Mouse (Mus musculus) heart, postnatal 14 days (tissue): Measurements from ENCODE around the gene Ier2. TPM values are rescaled to one million over a fixed set of nuclear protein-coding genes. Genes with fewer than 3 reads are reported as not detected.
A peak's percentile ranks its signal among the peaks of the same experiment; 100 is the strongest.

Experiments
- DNase-seq, 2 experiments: peaks; one replicate each; pipeline ENCODE4 v3.0.0; 2021 to 2022
- intact Hi-C: fragments of 180-260 bp; cut with DNase I; formaldehyde crosslinking; loops from one replicate; pipeline ENCODE4 v1.15.1; 2025
- long read RNA-seq, 2 experiments: library from polyadenylated mRNA; stranded (forward); transcript quantifications; one replicate each; pipeline ENCODE4 v2.0.0; 2021
- total RNA-seq, 2 experiments: library from RNA; stranded (reverse); gene quantifications; 2 replicates each; pipeline ENCODE4 v1.2.3; 2021

Ier2 gene
- total RNA-seq = 10 to 100 TPM; 26.2 to 29.4 TPM
- long read RNA-seq, experiment 1, transcript Ier2-201 (1 exons, 1,522 nt) = major isoform, 139 of 139 reads
- long read RNA-seq, experiment 1, partial matches to known transcripts = 0 of 139 reads
- long read RNA-seq, experiment 1, other reads (novel, unspliced or antisense) = 0 of 139 reads
- long read RNA-seq, experiment 2, transcript Ier2-201 (1 exons, 1,522 nt) = major isoform, 106 of 106 reads
- long read RNA-seq, experiment 2, partial matches to known transcripts = 0 of 106 reads
- long read RNA-seq, experiment 2, other reads (novel, unspliced or antisense) = 0 of 106 reads

DNA sequence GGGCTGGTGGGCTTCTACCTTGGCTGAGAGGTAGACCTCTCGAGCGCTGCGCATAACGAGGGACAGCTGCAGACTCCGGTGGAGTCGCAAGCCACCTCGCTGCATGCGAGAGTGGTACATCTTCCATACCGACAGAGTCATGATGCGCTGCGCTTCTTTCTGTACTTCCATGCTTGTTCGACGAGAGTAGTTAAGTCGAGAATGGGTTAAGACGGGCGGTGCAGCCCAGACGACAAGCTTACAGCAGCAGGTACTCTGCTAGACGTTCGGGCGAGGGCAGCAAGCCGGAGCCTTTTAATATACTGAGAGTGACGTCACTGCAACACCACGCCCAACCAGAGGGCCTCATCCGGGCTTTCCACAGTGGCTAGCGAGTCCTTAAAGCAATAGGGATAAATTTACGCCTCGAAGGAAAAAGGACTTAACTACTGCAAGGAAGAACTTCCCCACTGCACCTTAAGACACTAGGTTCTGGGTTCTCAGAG lies at the start of gene Ier2:
Ier2 (minus strand) TSS at position 272 of the 485 bp plus-strand sequence.
- intact Hi-C loops = loop anchor here (1.0 to 5.0 kb wide), 3 partner anchors 23 to 460 kb away; partner anchors contain the start of gene Lyl1
- DNase-seq = peak; percentile 93 to 96

DNA sequence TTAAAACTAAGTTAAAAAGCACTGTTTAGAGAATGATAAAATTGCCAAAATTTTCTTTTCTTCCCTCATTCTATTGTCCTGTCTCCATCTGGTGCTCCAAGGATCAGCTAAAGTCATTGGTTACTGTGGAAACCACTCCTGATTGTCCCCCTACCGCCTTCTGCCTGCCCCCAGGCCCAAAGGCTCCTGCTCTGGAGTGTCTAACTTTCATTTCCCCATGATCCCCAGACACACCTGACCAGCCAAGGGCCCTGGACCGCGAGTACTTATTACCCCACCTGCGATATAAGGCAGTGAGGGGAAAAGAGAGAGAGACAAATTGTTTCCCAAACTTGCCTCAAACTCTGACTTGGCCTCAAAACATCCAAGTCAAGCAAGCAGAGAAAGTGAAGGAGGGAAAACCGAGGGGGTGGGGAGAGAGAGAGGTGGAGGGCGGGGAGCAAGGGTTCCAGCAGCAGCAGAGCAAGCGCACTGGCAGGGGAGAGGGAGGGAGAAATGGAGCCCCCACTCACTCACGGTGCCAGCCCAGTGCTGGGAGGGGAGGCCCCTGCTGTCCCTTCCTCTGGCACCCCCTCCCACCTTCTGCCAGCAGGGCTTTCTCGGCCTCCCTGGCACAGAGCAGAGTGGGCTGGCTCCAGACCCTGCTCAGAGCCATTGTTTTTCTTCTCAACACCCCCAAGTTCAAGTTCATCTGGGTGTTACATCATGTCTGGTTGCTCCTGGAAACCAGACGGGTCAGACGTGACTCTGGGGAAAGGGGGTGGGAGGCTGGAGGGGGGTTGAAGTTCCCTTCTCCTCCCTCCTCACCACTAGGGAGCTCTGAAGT lies 49.5 kb upstream of the Ier2 start:
- peak; percentile 64 to 65 for DNase-seq
- intact Hi-C loops = no loop called here

DNA sequence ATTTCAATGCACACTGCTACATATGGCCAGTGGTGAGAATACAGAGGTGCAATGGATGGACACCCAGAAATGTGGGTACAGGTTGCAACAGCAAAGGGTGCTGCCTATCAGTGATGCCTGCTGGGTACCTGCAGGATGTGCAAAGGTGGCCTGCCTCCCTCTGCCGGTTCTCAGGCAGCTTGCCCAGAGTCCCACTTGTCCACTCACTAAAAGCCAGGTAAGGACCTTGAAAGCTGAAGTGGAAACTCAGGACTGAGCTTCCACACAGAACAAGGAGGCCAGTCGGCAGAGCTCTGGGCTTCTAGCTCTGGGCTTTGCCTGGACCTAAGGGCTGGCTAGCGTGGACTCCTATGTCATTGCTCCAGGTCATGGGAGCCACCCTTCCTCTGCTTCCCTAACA lies 48.7 kb upstream of the Ier2 start:
- no peak for DNase-seq
- intact Hi-C loops = no loop called here

DNA sequence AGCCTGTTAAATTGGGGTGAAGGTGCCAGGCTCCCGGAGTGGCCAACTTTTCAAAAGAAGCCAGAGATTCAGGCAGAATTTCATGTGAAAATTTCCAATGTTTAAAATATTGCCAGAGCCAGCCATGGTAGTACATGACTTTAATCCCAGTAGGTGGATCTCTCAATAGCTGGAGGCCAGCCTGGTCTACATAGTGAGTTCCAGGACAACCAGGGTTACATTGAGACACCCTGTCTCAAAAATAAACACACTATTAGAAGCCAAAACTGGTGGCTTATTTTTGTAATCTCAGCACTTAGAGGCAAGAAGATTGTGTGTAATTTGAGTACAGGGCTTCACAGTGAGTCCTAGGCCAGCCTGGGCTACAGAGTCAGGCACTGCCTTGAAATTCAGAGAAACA lies 47.3 kb upstream of the Ier2 start:
- DNase-seq = no peak
- intact Hi-C loops = loop anchor here (1.0 to 2.0 kb wide), 3 partner anchors 13 to 101 kb away; partner anchors contain the start of gene G430095P16Rik

DNA sequence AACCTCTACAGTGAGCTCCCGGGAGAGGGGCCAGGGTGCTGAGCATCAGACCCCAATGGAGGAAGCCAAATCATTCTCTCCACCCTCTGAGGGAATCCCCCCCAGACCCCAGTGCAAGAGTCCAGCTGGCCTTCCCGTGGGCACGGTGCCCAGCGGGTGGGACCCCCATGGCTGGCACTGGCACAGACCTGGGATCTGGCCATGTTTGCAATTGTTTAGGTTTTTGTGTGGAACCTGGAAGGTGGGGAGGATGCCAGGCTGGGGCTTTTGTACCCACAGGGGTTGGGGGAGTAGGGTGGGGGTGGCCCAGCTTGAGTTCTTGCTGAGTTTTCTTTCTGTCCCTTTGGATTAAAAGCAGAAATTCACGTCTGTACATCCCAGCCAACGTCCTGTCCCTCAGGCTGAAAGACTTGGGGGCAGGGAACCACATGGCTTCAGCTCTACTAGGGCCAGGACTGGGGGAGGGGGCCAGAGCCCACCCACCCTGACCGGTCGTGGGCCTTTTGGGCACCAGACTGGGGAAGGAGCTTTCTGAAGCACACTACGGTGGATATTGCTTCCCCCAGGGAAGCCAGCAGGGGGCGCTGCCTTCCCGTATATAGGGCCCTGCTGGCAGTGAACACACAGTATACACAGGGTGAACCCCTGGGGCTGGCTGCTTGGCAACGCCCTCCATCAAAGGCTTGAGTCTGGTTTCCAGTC lies 46.3 kb upstream of the Ier2 start:
- DNase-seq = peak; percentile 90 to 92
- intact Hi-C loops = loop anchor here (1.0 to 2.0 kb wide), 3 partner anchors 14 to 102 kb away; partner anchors contain the start of gene G430095P16Rik

DNA sequence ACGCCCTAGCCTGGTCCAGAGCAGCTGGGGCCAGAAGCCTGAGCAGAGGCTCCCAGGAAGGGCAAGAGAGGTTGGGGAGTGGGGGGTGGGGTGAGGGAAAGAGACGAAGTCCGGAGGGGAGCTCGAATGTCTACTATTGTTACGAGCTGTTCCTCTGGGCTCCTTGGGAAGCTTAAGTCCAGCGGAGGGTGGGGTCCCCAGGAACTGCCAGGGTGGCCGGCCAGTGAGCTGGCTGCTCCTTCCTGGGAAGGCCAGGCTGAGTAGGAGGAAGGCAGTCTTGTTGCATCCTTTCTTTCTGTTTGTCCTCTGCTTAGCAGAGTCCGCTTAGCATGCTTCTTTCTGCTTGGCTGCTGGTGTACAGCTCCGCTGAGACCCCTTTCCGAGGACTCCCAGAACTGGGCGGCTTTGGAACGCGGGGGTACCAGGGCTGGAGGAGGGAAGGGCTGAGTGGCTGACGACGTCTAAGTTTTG lies 45.5 kb upstream of the Ier2 start:
- peak in 1 of 2 experiments; percentile 50 for DNase-seq
- intact Hi-C loops = loop anchor here (2.0 kb wide), 2 partner anchors 15 to 29 kb away; partner anchors contain the start of gene G430095P16Rik

DNA sequence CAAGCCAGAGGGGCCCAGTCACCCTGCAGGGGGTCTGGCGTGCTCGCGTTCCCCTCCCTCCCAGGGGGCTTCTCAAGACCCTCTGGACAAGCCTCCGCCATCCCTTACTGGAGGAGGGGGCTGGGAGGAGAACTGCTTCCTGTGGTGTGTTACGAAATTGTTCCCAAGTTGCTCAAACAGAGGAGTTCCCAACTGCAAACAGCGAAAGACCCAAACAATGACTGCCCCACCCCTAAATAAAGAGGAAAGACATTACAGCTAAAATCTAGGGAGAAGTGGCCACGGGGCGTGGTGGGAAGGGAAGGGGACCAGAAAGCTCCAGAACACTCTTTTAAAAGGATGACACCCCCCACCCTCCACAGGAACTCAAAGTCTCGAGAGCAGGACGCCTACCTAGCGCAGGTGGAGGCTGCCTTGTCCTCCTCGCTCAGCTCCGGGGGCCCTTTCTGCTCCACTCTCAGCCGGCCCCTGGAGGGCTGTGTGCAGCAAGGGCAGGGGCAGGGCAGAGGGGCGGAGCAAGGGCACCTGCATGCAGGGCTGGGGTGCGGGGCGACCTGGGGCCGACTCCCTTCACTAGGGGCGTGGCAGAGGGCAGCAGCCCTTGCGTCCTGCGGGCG lies 44.7 kb upstream of the Ier2 start:
- peak in 1 of 2 experiments; percentile 60 for DNase-seq
- intact Hi-C loops = no loop called here

DNA sequence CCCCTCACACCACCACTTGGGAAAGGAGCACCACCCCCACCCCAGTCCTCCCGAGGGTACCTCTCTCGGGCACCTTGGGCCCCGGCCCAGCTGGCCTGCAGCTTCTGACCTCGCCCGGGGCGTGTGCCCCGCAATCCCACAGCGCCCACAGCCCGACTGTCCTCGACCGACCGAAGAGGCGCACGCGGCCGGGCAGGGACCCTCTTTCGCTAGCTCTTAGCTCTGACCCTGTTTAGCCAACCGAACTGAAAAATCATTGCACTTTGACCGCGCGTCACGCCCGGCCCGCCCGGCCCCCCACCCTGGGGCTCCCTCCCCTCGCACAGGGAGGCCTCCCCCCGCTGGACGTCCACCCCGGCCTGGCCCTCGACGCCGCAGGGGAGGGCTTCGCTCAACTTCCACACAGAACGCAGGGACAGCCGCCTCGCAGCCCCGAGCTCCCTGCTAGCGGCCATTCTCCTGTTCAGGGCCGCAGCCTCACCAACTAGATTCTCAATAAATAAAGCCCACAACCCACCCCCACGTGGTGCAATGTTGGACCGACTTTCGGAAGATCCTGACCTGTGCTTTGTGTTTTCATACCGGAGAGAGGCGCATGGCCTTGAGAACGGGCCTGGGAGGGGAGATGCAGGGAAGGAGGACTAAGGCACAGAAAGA lies 44.1 kb upstream of the Ier2 start:
- intact Hi-C loops = no loop called here
- peak; percentile 49 to 71 for DNase-seq

DNA sequence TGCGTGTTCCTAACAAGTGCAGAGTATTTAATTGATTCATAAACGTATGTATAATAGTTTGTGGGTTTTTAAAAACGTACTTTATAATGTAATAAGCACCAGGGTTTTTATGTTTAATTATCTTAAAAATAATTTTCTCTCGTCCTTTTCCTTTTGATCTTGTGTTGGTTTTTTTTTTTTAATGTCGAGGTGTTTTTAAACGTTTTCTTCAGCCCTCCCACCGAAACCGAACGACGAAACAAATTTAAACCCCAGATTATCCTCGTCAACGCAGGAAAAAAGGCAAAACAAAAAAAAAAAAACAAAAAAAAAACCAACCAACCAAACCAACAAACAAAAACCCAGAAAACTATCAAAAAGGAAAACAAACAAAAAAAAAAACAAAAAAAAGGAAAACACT lies 43.3 kb upstream of the Ier2 start:
- intact Hi-C loops = no loop called here
- DNase-seq = no peak

DNA sequence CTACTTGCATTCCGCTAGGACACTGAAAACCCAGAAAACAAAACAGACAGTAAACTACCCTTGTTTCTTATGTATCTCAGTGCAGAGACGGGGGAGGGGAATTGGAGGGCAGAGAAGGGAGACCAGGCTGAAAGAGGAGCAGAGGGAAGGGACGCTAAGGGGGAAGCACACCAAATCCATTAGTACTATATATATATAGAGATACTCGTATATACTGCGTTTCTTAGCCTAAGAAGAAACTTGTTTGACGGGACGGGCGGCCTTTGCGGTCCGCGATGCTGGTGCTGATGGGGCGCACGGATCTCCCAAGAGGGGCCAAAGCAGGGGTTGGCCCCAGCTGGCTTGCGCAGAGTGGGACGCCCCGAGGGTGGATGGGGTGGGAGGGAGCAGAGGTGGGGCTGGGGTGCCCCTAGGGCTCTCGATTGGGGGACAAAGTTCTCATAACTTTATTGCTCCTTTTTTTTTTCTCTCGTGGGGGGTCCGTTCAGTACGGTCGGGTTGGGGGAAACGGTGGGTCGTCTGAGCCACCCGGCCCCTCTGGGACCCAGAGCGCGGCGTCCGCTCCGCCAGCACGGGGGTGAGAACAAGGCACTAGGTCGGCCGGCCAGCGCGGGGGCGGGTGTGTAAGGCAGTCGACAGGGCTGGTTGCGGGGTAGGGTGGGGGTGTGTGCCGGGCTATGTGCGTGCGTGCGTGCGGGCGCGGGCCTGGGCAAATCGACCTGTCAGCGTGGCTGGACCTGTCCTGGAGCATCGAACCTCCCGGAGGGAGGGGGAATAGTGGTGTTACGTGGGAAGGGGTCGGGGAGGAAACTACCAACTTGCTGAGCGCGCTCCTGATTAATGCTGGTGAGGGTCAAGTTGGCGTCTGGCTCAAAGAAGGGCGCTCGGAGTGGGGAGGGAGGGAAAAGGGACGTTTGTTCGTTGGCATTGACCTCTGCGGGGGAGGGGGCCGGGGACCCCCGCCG lies 42.5 kb upstream of the Ier2 start:
- intact Hi-C loops = loop anchor here (5.0 kb wide), 1 partner anchor 43 kb away; the partner anchor contains the start of gene Ier2
- peak; percentile 58 to 61 for DNase-seq

DNA sequence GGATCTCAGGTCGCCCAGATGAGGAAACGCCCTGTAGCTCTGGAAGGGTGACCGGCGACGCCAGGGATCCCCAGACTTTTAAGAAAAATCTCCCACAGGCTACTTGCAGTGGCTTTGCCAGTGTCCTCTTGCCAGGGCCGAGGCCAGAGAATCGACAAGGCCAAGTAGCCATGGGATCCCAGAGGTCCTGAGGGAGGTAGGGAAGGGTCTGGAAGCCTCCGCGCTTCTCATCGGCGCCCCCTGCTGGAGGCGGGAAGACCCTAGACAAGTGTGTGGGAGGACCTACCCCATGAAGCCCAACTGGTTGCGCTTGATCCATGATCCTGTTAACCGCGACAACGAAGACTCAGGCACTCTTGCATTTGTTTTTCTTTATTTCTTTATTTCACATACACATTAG lies 41.7 kb upstream of the Ier2 start:
- intact Hi-C loops = loop anchor here (5.0 kb wide), 1 partner anchor 42 kb away; the partner anchor contains the start of gene Ier2
- DNase-seq = peak; percentile 90

DNA sequence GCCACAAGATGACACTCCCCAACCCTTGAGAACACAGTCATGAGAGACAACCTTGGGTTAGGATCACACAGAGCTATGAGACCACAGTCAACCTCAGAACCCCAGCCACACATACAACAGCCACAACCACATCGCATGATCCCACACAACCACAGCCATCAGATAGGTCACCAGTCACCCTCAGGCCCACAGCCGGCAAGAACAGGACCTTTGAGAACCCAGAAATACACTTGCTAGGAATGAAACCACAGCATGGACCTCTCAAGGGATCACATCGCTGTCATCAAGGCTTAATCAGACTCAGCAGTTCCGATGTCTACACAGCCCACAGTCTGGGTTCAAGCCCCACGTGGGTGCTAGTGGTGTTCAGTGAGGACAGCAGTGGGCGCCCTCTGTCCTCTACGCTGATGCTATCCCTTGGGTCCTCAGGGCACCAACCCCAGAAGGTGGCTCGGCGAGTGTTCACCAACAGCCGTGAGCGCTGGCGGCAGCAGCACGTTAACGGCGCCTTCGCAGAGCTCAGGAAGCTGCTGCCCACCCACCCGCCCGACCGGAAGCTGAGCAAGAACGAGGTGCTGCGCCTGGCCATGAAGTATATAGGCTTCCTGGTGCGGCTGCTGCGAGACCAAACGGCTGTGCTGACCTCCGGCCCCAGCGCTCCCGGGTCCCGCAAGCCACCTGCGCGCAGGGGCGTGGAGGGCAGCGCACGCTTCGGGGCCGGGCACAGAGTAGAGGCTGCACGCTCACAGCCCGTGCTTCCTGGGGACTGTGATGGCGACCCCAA lies 41.0 kb upstream of the Ier2 start:
- peak in 1 of 2 experiments; percentile 35 for DNase-seq
- intact Hi-C loops = loop anchor here (5.0 kb wide), 1 partner anchor 41 kb away; the partner anchor contains the start of gene Ier2

DNA sequence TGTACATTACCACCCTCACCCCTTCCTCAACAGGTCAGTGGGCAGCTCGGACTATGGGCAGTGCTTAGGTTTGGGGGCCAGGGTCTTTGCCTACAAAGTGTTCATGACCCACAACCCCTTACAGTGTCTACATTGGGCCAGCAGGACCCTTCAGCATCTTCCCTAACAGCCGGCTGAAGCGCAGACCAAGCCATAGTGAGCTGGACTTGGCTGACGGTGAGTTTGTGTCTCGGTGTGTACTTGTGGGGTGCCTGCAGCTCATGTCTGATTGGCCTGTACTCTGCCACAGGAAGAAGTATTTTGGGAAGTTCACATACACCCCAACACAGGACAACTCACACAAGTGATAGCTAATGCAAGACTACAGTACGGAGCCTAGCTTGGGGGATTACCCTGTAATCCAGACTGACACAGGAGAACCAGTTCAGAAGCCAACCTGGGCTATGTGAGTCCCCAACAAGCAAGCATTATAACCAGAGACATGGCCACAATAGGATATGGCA lies 40.4 kb upstream of the Ier2 start:
- intact Hi-C loops = loop anchor here (5.0 kb wide), 1 partner anchor 41 kb away; the partner anchor contains the start of gene Ier2
- DNase-seq = no peak

DNA sequence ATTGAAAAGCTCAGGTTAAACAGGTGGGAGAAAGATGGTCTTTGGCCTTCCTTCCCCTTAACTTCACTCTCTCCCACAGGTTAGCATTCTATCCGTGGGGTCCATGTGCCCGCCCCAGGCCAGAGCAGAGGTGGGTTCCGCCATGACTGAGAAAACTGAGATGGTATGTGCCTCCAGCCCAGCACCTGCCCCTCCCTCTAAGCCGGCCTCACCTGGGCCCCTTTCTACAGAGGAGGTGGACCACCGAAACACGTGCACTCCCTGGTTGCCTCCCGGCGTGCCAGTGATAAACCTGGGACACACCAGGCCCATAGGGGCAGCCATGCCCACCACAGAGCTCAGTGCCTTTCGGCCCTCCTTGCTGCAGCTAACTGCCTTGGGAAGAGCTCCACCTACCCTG lies 39.9 kb upstream of the Ier2 start:
- intact Hi-C loops = loop anchor here (5.0 kb wide), 1 partner anchor 40 kb away; the partner anchor contains the start of gene Ier2
- peak in 1 of 2 experiments; percentile 14 for DNase-seq

DNA sequence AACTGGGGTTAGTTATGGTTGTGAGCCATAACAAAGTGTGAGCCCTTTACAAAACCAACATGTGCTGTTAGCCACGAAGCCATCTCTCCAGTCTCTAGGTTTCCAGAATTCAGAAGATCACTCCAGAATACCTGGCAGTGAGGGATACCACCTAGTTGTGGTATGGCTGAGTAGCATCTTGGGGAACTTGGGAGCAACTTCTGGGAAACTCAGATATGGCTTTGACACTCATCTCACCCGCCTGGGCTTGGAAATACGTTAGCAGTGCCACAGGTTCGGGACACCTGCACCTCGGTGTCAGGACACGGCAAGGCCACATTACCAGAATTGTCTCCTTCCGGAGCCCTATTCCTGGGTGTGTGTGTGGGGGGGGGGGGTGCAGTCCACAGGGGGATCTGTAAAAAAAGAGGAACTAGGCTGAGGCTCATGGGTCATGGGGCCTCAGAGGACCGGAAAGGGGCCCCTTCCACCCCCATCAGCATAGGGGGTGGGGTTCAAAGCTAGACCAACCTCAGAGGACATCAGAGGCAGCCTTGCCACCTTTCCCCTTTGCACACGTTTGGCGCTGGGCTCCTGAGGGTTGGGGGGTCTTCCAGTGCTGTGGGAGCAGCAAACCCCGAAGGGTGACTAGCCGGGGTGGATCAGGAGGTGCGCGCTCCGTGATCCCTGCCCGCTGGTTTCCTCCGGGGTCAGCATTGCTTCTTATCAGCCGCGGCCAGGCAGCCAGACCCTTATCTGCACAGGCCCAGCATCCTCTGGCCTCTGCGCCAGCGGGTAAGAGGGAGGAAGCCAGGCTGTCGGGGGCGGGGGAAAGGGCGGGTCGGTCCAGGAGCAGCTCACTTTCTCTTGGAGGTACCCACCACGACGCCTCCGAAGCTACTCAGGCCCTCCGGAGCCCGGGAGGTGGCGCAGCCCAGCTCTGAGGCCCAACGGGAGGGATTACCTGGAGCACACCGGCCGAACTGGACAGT lies 38.6 kb upstream of the Ier2 start, which contains the start of gene Lyl1:
Lyl1 (plus strand) TSS at position 517 of the 971 bp plus-strand sequence.
- peak; percentile 78 to 79 for DNase-seq
- intact Hi-C loops = loop anchor here (5.0 kb wide), 1 partner anchor 39 kb away; the partner anchor contains the start of gene Ier2
